Mouse (Mus musculus): ENCODE data around the gene Kirrel3. TPM values are rescaled to one million over a fixed set of nuclear protein-coding genes. Genes with fewer than 3 reads are reported as not detected.

Gene Kirrel3
- total and polyA plus RNA-seq, 2 experiments from 2014 or later = 0.29 to 0.42 TPM

- Histone ChIP-seq H3K4me3 (ENCODE audit: low read depth, low read length) (no peak overlapping the region), H3K27me3 (ENCODE audit: control insufficient read depth, insufficient read depth, low read length) (no peaks in the 10 kb centered on the region), H3K9ac (replicated peaks; ENCODE audit: low read depth, low read length) (no peak overlapping the region), H3K4me1 (ENCODE audit: control insufficient read depth, insufficient read depth) (no peaks in the 10 kb centered on the region), H3K36me3 (replicated peaks; ENCODE audit: control insufficient read depth, insufficient read depth, low read length) (no peaks in the 10 kb centered on the region), H3K9me3 (replicated peaks; ENCODE audit: control insufficient read depth, low read length) (no peaks in the 10 kb centered on the region), H3K4me2 (ENCODE audit: low read depth, low read length) (no peak overlapping the region), H3K27ac (ENCODE audit: low read depth) (no peak overlapping the region)
- DNase-seq (ENCODE audit: low spot score) (no peak), ATAC-seq (ENCODE audit: insufficient read depth, low read depth) (no peak)
- no peak for TF ChIP-seq CTCF (IDR thresholded peaks at IDR 0.05; ENCODE audit: low read depth)
- TF ChIP-seq EP300 (IDR thresholded peaks at IDR 0.05; ENCODE audit: low read depth) = no peak
- WGBS = 71% methylated on average over 6 of the region's 6 CpGs
Measured at GRCm38 (mm10) chr9:34708691-34709090, 223.0 kb downstream of the Kirrel3 start.

GRCm38 (mm10) chr9:34711996-34712395, 226.3 kb downstream of the Kirrel3 start:
- 14% methylated on average over 1 of the region's 1 CpGs for WGBS
- no peaks in the 10 kb centered on the region for H3K36me3 ChIP-seq (replicated peaks; ENCODE audit: control insufficient read depth, insufficient read depth, low read length)
- no peaks in the 10 kb centered on the region for H3K9me3 ChIP-seq (replicated peaks; ENCODE audit: control insufficient read depth, low read length)
- ATAC-seq (ENCODE audit: insufficient read depth, low read depth) (no peak), DNase-seq (ENCODE audit: low spot score) (no peak)
- no peak overlapping the region for H3K4me3 ChIP-seq (ENCODE audit: low read depth, low read length)
- no peaks in the 10 kb centered on the region for H3K27me3 ChIP-seq (ENCODE audit: control insufficient read depth, insufficient read depth, low read length)
- no peaks in the 10 kb centered on the region for H3K4me1 ChIP-seq (ENCODE audit: control insufficient read depth, insufficient read depth)
- no peak for TF ChIP-seq EP300 (IDR thresholded peaks at IDR 0.05; ENCODE audit: low read depth)
- TF ChIP-seq CTCF (IDR thresholded peaks at IDR 0.05; ENCODE audit: low read depth) = no peak
- no peak overlapping the region for H3K9ac ChIP-seq (replicated peaks; ENCODE audit: low read depth, low read length)
- no peak overlapping the region for H3K4me2 ChIP-seq (ENCODE audit: low read depth, low read length)
- no peak overlapping the region for H3K27ac ChIP-seq (ENCODE audit: low read depth)

- ATAC-seq (ENCODE audit: insufficient read depth, low read depth) = no peak
- Histone ChIP-seq H3K9me3 (replicated peaks; ENCODE audit: control insufficient read depth, low read length) (no peaks in the 10 kb centered on the region), H3K27me3 (ENCODE audit: control insufficient read depth, insufficient read depth, low read length) (no peaks in the 10 kb centered on the region), H3K4me3 (ENCODE audit: low read depth, low read length) (no peak overlapping the region), H3K27ac (ENCODE audit: low read depth) (no peak overlapping the region), H3K4me2 (ENCODE audit: low read depth, low read length) (no peak overlapping the region), H3K36me3 (replicated peaks; ENCODE audit: control insufficient read depth, insufficient read depth, low read length) (no peaks in the 10 kb centered on the region), H3K9ac (replicated peaks; ENCODE audit: low read depth, low read length) (no peak overlapping the region), H3K4me1 (ENCODE audit: control insufficient read depth, insufficient read depth) (no peaks in the 10 kb centered on the region)
- no peak for DNase-seq (ENCODE audit: low spot score)
- TF ChIP-seq CTCF (IDR thresholded peaks at IDR 0.05; ENCODE audit: low read depth) = no peak
- no peak for TF ChIP-seq EP300 (IDR thresholded peaks at IDR 0.05; ENCODE audit: low read depth)
- 74% methylated on average over 4 of the region's 4 CpGs for WGBS
Measured at GRCm38 (mm10) chr9:34712996-34713395, 227.3 kb downstream of the Kirrel3 start.

- Histone ChIP-seq H3K4me2 (ENCODE audit: low read depth, low read length) (no peak overlapping the region), H3K9me3 (replicated peaks; ENCODE audit: control insufficient read depth, low read length) (no peaks in the 10 kb centered on the region), H3K9ac (replicated peaks; ENCODE audit: low read depth, low read length) (no peak overlapping the region), H3K27ac (ENCODE audit: low read depth) (no peak overlapping the region), H3K27me3 (ENCODE audit: control insufficient read depth, insufficient read depth, low read length) (no peaks in the 10 kb centered on the region), H3K4me1 (ENCODE audit: control insufficient read depth, insufficient read depth) (no peaks in the 10 kb centered on the region), H3K4me3 (ENCODE audit: low read depth, low read length) (no peak overlapping the region), H3K36me3 (replicated peaks; ENCODE audit: control insufficient read depth, insufficient read depth, low read length) (no peaks in the 10 kb centered on the region)
- no peak for DNase-seq (ENCODE audit: low spot score)
- no peak for TF ChIP-seq EP300 (IDR thresholded peaks at IDR 0.05; ENCODE audit: low read depth)
- 75% methylated on average over 4 of the region's 4 CpGs for WGBS
- no peak for ATAC-seq (ENCODE audit: insufficient read depth, low read depth)
Measured at GRCm38 (mm10) chr9:34713462-34713926, 227.8 kb downstream of the Kirrel3 start.

GRCm38 (mm10) chr9:34714996-34715619, 229.4 kb downstream of the Kirrel3 start:
- no peak overlapping the region for H3K4me2 ChIP-seq (ENCODE audit: low read depth, low read length)
- 60% methylated on average over 3 of the region's 3 CpGs for WGBS
- no peak overlapping the region for H3K9ac ChIP-seq (replicated peaks; ENCODE audit: low read depth, low read length)
- no peak for TF ChIP-seq CTCF (IDR thresholded peaks at IDR 0.05; ENCODE audit: low read depth)
- no peak for TF ChIP-seq EP300 (IDR thresholded peaks at IDR 0.05; ENCODE audit: low read depth)
- ATAC-seq (ENCODE audit: insufficient read depth, low read depth) (no peak), DNase-seq (ENCODE audit: low spot score) (no peak)
- no peaks in the 10 kb centered on the region for H3K4me1 ChIP-seq (ENCODE audit: control insufficient read depth, insufficient read depth)
- no peaks in the 10 kb centered on the region for H3K9me3 ChIP-seq (replicated peaks; ENCODE audit: control insufficient read depth, low read length)
- H3K27ac ChIP-seq (ENCODE audit: low read depth) = no peak overlapping the region
- H3K36me3 ChIP-seq (replicated peaks; ENCODE audit: control insufficient read depth, insufficient read depth, low read length) = no peaks in the 10 kb centered on the region
- no peak overlapping the region for H3K4me3 ChIP-seq (ENCODE audit: low read depth, low read length)
- no peaks in the 10 kb centered on the region for H3K27me3 ChIP-seq (ENCODE audit: control insufficient read depth, insufficient read depth, low read length)

- 81% methylated on average over 2 of the region's 2 CpGs for WGBS
- no peak overlapping the region for H3K27ac ChIP-seq (ENCODE audit: low read depth)
- H3K4me1 ChIP-seq (ENCODE audit: control insufficient read depth, insufficient read depth) = peaks cover 6% of the 10 kb centered on the region; the same call in 1 of the 2 replicates
- H3K27me3 ChIP-seq (ENCODE audit: control insufficient read depth, insufficient read depth, low read length) = no peaks in the 10 kb centered on the region
- ATAC-seq (ENCODE audit: insufficient read depth, low read depth) (no peak), DNase-seq (ENCODE audit: low spot score) (no peak)
- TF ChIP-seq EP300 (IDR thresholded peaks at IDR 0.05; ENCODE audit: low read depth) (no peak), CTCF (IDR thresholded peaks at IDR 0.05; ENCODE audit: low read depth) (no peak)
- no peaks in the 10 kb centered on the region for H3K36me3 ChIP-seq (replicated peaks; ENCODE audit: control insufficient read depth, insufficient read depth, low read length)
- H3K9me3 ChIP-seq (replicated peaks; ENCODE audit: control insufficient read depth, low read length) = no peaks in the 10 kb centered on the region
- no peak overlapping the region for H3K9ac ChIP-seq (replicated peaks; ENCODE audit: low read depth, low read length)
- H3K4me3 ChIP-seq (ENCODE audit: low read depth, low read length) = no peak overlapping the region
- no peak overlapping the region for H3K4me2 ChIP-seq (ENCODE audit: low read depth, low read length)
Measured at GRCm38 (mm10) chr9:34716476-34716875, 230.8 kb downstream of the Kirrel3 start.
